Mouse (Mus musculus): ENCODE measurements around the gene Nlrp6. TPM values are rescaled to one million over a fixed set of nuclear protein-coding genes. Genes with fewer than 3 reads are reported as not detected.

Nlrp6 gene
- polyA plus RNA-seq, 1 experiment from 2014 or later = not detected

DNA sequence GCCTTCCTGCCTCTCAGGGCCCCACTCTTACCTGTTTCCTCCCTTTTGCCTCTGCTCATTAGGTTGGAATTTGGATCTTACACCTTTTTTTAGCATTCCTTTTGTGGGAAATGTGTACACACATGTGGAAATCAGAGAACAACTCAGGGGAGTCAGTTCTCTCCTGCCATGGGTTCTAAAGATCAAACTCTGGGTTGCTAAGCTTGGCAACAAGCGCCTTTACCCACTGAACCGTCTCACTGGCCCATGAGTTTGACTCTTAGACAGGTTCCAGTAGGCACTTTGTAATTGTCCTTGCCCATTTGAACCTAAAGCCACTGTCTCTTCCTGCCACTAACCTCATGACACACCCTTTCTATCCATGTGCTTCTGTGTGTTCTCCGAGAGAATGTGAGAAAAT is 26.1 kb upstream of the Nlrp6 start:
- no peak for DNase-seq (ENCODE audit: low read depth, low spot score)
- ATAC-seq = no peak
- POLR2A ChIA-PET = interaction anchor here (0.6 kb wide), 1 partner anchor 13 kb away, joined by 3 read pairs; the partner anchor contains the start of gene Psmd13
- CTCF ChIA-PET = interaction anchor here (1.6 kb wide), 1 partner anchor 9 kb away, joined by 3 read pairs; no protein-coding TSS in a partner anchor
- in situ Hi-C loops (cut with MboI; ENCODE audit: low pct_unique_long_range_greater_than_20kb) = no loop called here
- H3K27me3 ChIP-seq = no peaks in the 10 kb centered on the region
- no peak for TF ChIP-seq CTCF (IDR thresholded peaks at IDR 0.05)

DNA sequence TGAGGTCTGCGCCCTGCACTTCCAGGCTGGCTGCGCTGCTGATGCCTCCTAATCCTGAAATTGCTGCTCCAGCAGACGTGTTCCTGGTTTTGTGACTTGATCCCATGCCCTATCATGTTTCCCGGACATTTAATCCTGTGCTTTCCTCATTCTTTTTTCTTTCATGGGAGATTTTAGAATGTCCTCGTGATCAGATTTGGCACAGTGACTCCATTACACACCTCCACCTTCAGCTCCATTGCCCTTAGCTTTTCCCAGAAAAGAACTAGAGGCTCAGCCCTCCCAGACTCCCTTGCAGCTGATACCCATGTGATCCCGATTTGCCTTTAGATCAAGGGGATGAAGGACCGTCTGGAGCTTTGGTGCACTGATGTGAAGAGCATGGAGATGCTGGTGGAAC is 22.8 kb upstream of the Nlrp6 start:
- no peak for DNase-seq (ENCODE audit: low read depth, low spot score)
- no peak for TF ChIP-seq CTCF (IDR thresholded peaks at IDR 0.05)
- ATAC-seq = no peak
- in situ Hi-C loops (cut with MboI; ENCODE audit: low pct_unique_long_range_greater_than_20kb) = no loop called here
- ChIA-PET CTCF (no interaction called here), POLR2A (no interaction called here)
- no peaks in the 10 kb centered on the region for H3K27me3 ChIP-seq

DNA sequence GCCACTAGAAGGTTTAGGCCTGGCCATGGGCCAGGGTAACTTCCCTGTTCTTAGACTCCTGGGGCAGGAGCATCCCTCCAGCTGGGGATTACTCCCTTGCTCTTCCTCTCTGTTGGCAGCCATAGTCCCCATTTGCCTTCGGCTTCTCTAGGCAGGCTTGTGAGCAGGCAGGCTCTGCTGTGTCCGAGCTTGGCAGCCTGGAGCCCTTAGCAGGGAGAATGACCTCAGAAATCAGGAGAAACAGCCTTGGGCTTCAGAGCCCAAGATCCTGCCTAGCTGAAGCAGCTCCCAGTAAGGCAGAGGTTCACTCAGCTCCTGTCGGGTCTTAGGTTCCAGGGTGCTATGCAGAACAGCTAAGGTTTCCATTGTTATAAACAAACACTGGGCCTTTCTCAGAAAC is 21.6 kb upstream of the Nlrp6 start:
- CTCF ChIA-PET = interaction anchor here (1.0 to 1.7 kb wide), 2 partner anchors 8 to 9 kb away, joined by 3 to 5 read pairs; no protein-coding TSS in a partner anchor
- POLR2A ChIA-PET = no interaction called here
- H3K27me3 ChIP-seq = no peaks in the 10 kb centered on the region
- TF ChIP-seq CTCF (IDR thresholded peaks at IDR 0.05) = no peak
- no peak for ATAC-seq
- in situ Hi-C loops (cut with MboI; ENCODE audit: low pct_unique_long_range_greater_than_20kb) = no loop called here
- DNase-seq (ENCODE audit: low read depth, low spot score) = no peak

DNA sequence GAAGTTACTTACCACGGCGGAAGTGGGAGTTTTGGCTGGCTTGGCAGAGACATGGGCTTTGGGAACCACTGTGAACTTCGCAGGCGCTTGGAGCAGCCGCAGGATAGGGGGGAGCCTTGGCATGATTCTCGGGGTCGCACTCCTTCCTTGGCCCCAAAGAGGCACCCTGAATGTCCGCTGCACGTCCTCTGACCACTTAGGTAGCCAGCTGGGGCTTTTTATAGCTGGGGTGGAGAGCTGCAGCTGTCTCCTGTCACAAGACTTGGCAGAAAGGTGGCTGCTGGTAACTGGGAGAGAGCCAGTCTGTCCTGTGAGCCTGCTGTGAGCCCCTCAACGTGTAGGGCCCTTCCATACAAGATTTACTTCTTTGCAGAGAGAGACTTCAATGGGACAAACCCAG is 20.5 kb upstream of the Nlrp6 start, which contains the start of gene Cox8b:
TSS of gene Cox8b (minus strand) at position 227 of the 400 bp plus-strand sequence.
- ChIA-PET POLR2A (no interaction called here), CTCF (no interaction called here)
- no peaks in the 10 kb centered on the region for H3K27me3 ChIP-seq
- in situ Hi-C loops (cut with MboI; ENCODE audit: low pct_unique_long_range_greater_than_20kb) = loop anchor here (5.0 kb wide), 1 partner anchor 58 kb away; no protein-coding TSS in a partner anchor
- no peak for ATAC-seq
- no peak for DNase-seq (ENCODE audit: low read depth, low spot score)
- TF ChIP-seq CTCF (IDR thresholded peaks at IDR 0.05) = no peak

DNA sequence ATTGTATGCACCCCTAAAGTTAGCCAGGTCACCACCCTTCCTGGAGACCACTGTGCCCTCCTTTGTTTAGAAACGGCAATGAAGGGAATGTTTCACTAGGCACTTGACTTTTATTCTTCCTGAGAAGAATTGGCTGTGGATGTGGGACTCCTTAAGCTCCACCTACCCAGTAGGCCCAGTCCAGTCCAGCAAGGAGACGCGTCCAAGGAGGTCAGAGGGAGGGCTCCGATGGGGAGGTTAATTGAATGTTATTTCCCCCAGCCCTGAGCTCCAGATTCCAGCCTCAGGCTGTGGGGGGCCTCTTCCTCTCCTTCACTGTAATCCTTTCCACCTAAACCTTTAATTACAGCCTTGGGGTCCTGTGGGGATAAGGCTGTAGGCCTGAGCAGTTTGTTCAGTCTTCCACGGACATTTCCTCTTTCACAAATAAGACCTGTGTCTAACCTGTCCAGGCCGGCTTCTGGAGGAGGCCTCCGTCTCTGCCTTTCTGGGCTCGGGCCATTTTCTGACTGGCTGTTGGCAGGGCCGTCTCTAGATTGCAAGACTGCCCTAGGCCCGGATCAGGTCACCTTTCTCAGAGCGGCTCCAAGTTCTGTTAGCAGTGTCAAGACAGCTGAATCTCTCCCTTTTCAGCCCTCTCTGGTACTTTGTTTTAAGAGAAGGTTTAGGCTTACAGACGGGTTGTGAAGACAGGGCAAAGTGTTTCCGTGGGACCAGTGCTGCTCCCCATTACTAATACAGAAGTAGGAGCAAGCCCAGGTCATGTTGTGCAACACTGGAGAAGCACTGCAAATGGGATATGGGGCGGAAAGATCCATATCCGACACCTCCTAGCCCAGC is 18.4 kb upstream of the Nlrp6 start:
- in situ Hi-C loops (cut with MboI; ENCODE audit: low pct_unique_long_range_greater_than_20kb) = loop anchor here (5.0 kb wide), 1 partner anchor 60 kb away; no protein-coding TSS in a partner anchor
- H3K27me3 ChIP-seq = no peaks in the 10 kb centered on the region
- POLR2A ChIA-PET = no interaction called here

GRCm38 (mm10) chr7:140903212-140903611 is 17.5 kb upstream of the Nlrp6 start:
- CTCF ChIA-PET = interaction anchor here (0.7 to 2.1 kb wide), 14 partner anchors 9 to 62 kb away, joined by 3 to 13 read pairs (median 4); partner anchors contain the start of genes Bet1l, Odf3, Pgghg and Psmd13
- DNase-seq (ENCODE audit: low read depth, low spot score) (no peak), ATAC-seq (peak; percentile 48)
- peak; percentile 93 for TF ChIP-seq CTCF (IDR thresholded peaks at IDR 0.05)
- H3K27me3 ChIP-seq = no peaks in the 10 kb centered on the region
- POLR2A ChIA-PET = interaction anchor here (0.6 to 0.7 kb wide), 2 partner anchors 38 to 49 kb away, joined by 3 to 4 read pairs; no protein-coding TSS in a partner anchor
- in situ Hi-C loops (cut with MboI; ENCODE audit: low pct_unique_long_range_greater_than_20kb) = loop anchor here (5.0 kb wide), 1 partner anchor 61 kb away; no protein-coding TSS in a partner anchor

More for the DNA sequence above, 18.4 kb upstream of the Nlrp6 start:
- no peak for DNase-seq (ENCODE audit: low read depth, low spot score)
- TF ChIP-seq CTCF (IDR thresholded peaks at IDR 0.05) = no peak
- CTCF ChIA-PET = interaction anchor here (0.7 to 2.1 kb wide), 11 partner anchors 8 to 61 kb away, joined by 3 to 13 read pairs (median 5); partner anchors contain the start of genes Bet1l, Odf3, Pgghg and Psmd13
- ATAC-seq = no peak

DNA sequence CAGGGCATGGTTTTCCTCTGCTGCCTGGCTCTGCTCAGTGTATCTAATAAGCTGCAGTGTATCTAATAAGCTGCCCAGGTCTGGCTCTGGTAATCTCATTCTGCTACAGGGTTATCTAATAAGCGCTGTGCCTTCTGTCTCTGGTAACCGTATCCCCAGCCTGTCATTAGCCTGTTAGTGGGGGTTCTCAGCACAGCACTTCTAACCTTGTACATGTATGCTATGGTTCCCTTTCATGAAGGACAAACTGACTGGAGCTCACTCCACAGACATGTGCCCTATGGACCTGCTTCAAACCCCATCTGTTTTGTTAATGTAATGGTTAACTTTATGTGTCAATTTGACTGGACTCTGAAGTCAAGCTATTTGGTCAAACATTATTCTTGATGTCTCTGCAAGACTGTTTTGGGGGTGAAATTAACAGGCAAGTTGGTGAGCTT is 15.0 kb upstream of the Nlrp6 start:
- H3K27me3 ChIP-seq = no peaks in the 10 kb centered on the region
- ChIA-PET POLR2A (interaction anchor here (0.6 kb wide), 1 partner anchor 11 kb away, joined by 3 read pairs; no protein-coding TSS in a partner anchor), CTCF (interaction anchor here (0.8 kb wide), 1 partner anchor 69 kb away, joined by 3 read pairs; no protein-coding TSS in a partner anchor)
- no peak for TF ChIP-seq CTCF (IDR thresholded peaks at IDR 0.05)
- DNase-seq (ENCODE audit: low read depth, low spot score) (no peak), ATAC-seq (no peak)
- in situ Hi-C loops (cut with MboI; ENCODE audit: low pct_unique_long_range_greater_than_20kb) = no loop called here

GRCm38 (mm10) chr7:140907131-140907530 is 13.6 kb upstream of the Nlrp6 start:
- ATAC-seq = no peak
- no peak for DNase-seq (ENCODE audit: low read depth, low spot score)
- no peak for TF ChIP-seq CTCF (IDR thresholded peaks at IDR 0.05)
- in situ Hi-C loops (cut with MboI; ENCODE audit: low pct_unique_long_range_greater_than_20kb) = no loop called here
- POLR2A ChIA-PET = no interaction called here
- CTCF ChIA-PET = interaction anchor here (1.1 to 2.0 kb wide), 4 partner anchors 8 to 62 kb away, joined by 3 to 7 read pairs (median 5); partner anchors contain the start of gene Scgb1c1
- no peaks in the 10 kb centered on the region for H3K27me3 ChIP-seq

GRCm38 (mm10) chr7:140907697-140908096 is 13.0 kb upstream of the Nlrp6 start:
- H3K27me3 ChIP-seq = no peaks in the 10 kb centered on the region
- ChIA-PET POLR2A (no interaction called here), CTCF (interaction anchor here (1.1 to 2.0 kb wide), 8 partner anchors 9 to 153 kb away, joined by 3 to 8 read pairs (median 5); partner anchors contain the start of genes B4galnt4 and Scgb1c1)
- ATAC-seq (no peak), DNase-seq (ENCODE audit: low read depth, low spot score) (no peak)
- peak; percentile 44 for TF ChIP-seq CTCF (IDR thresholded peaks at IDR 0.05)
- in situ Hi-C loops (cut with MboI; ENCODE audit: low pct_unique_long_range_greater_than_20kb) = no loop called here

DNA sequence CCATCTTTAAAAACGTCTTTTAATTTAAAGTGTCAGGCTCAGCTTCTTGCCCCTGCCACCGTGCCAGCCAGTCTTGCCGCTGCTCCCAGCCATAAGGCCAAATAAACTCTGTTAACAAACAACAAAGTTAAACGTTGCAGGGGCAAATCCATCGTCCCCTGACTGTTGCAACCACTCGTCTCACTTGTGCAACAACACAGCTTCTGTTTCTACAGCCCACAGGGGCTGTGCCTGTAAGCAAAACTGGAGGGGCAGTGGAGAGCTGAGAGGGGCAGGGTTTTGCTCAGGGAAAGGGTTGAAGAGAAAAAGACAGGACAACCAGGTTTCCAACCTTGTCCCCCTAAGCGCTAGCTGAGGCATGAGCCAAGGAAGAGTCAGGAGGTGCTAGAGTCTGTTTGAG is 12.5 kb upstream of the Nlrp6 start:
- CTCF ChIA-PET = interaction anchor here (0.8 to 2.1 kb wide), 12 partner anchors 9 to 164 kb away, joined by 3 to 10 read pairs (median 4); partner anchors contain the start of genes B4galnt4 and Scgb1c1
- in situ Hi-C loops (cut with MboI; ENCODE audit: low pct_unique_long_range_greater_than_20kb) = no loop called here
- no peak for TF ChIP-seq CTCF (IDR thresholded peaks at IDR 0.05)
- DNase-seq (ENCODE audit: low read depth, low spot score) = no peak
- H3K27me3 ChIP-seq = no peaks in the 10 kb centered on the region
- POLR2A ChIA-PET = no interaction called here
- ATAC-seq = no peak
